Mouse (Mus musculus) kidney, embryonic 15.5 days (tissue): ENCODE data around the gene Lpar6. TPM values are rescaled to one million over a fixed set of nuclear protein-coding genes. Genes with fewer than 3 reads are reported as not detected.

Experiments used
- ATAC-seq: fragments of 200-750 bp; cut with Nextera tagmentation; replicated peaks from 2 replicates; pipeline ENCODE4 v1.8.0; 2017; ENCODE audit warnings: moderate TSS enrichment; ENCODE audit not compliant: low FRiP score
- H3K27ac ChIP-seq: fragments of 300-500 bp; sonication (generic); 2 replicates; pipeline ENCODE4 v1.5.1; 2015; ENCODE audit warnings: mild to moderate bottlenecking, inconsistent platforms
- H3K27me3 ChIP-seq: fragments of 300-500 bp; sonication (generic); 2 replicates; pipeline ENCODE4 v1.6.1; 2015; ENCODE audit warnings: inconsistent platforms
- H3K36me3 ChIP-seq: fragments of 300-500 bp; sonication (generic); 2 replicates; pipeline ENCODE4 v1.6.1; 2015; ENCODE audit warnings: inconsistent platforms
- H3K4me1 ChIP-seq: fragments of 300-500 bp; sonication (generic); 2 replicates; pipeline ENCODE4 v1.6.1; 2015; ENCODE audit warnings: inconsistent platforms
- H3K4me2 ChIP-seq: fragments of 300-500 bp; sonication (generic); 2 replicates; pipeline ENCODE4 v1.6.1; 2015; ENCODE audit warnings: moderate library complexity, mild to moderate bottlenecking, inconsistent platforms
- H3K4me3 ChIP-seq: fragments of 300-500 bp; sonication (generic); replicated peaks from 2 replicates; pipeline ENCODE4 v1.5.1; 2015; ENCODE audit warnings: mild to moderate bottlenecking, inconsistent platforms
- H3K9ac ChIP-seq: fragments of 300-500 bp; sonication (generic); 2 replicates; pipeline ENCODE4 v1.6.1; 2015; ENCODE audit warnings: mild to moderate bottlenecking, inconsistent platforms
- H3K9me3 ChIP-seq: fragments of 300-500 bp; sonication (generic); replicated peaks from 2 replicates; pipeline ENCODE4 v1.6.1; 2016; ENCODE audit warnings: inconsistent platforms
- WGBS: fragments of 180-500 bp; shearing (Covaris S2); methylation state at CpG from one replicate; pipeline ENCODE4 v1.1.7; 2015; ENCODE audit warnings: mixed read lengths; 5-methylcytosine and 5-hydroxymethylcytosine counted together
- microRNA counts: library from miRNA; unstranded; fragments of <30 nt; microRNA quantifications from one replicate; lab custom pipeline; 2016
- microRNA-seq: library from miRNA; unstranded; fragments of <30 nt; microRNA quantifications from one replicate; pipeline ENCODE4, GENCODE M21; 2016
- polyA plus RNA-seq: library from polyadenylated mRNA; unstranded; fragments of >200 nt; fragmentation: Nextera tagmentation; extraction: Ambion mirVana; gene quantifications from 2 replicates; pipeline ENCODE4 v1.2.1, GENCODE M21; 2015

Gene Lpar6
- polyA plus RNA-seq, 1 experiment from 2014 or later: 15.3 TPM

GRCm38 (mm10) chr14:73258181-73258580 is 20.5 kb downstream of the Lpar6 start:
- H3K9me3 ChIP-seq: no peaks in the 10 kb centered on the region
- H3K4me2 ChIP-seq: no peak overlapping the region
- H3K4me3 ChIP-seq: no peak overlapping the region
- no peak overlapping the region for H3K27ac ChIP-seq
- 58% methylated on average over 4 of the region's 4 CpGs for WGBS
- H3K9ac ChIP-seq: no peak overlapping the region
- H3K27me3 ChIP-seq: no peaks in the 10 kb centered on the region
- peaks cover 10% of the 10 kb centered on the region; the same call in 1 of the 2 replicates for H3K36me3 ChIP-seq
- H3K4me1 ChIP-seq: peaks cover 6% of the 10 kb centered on the region
- ATAC-seq: no peak

GRCm38 (mm10) chr14:73262210-73262609 is 24.5 kb downstream of the Lpar6 start:
- no peaks in the 10 kb centered on the region for H3K4me1 ChIP-seq
- peaks cover 27% of the 10 kb centered on the region for H3K36me3 ChIP-seq
- H3K4me2 ChIP-seq: no peak overlapping the region
- no peak for ATAC-seq
- no peak overlapping the region for H3K4me3 ChIP-seq
- WGBS: 86% methylated on average over 9 of the region's 9 CpGs
- H3K9ac ChIP-seq: no peak overlapping the region
- H3K9me3 ChIP-seq: peaks cover 9% of the 10 kb centered on the region; the same call in 1 of the 2 replicates
- no peaks in the 10 kb centered on the region for H3K27me3 ChIP-seq
- H3K27ac ChIP-seq: no peak overlapping the region

GRCm38 (mm10) chr14:73266166-73266565 is 28.5 kb downstream of the Lpar6 start:
- ATAC-seq: no peak
- 86% methylated on average over 3 of the region's 3 CpGs for WGBS
- peaks cover 30% of the 10 kb centered on the region for H3K36me3 ChIP-seq
- H3K4me3 ChIP-seq: no peak overlapping the region
- H3K9me3 ChIP-seq: peaks cover 9% of the 10 kb centered on the region; the same call in 1 of the 2 replicates
- H3K4me1 ChIP-seq: no peaks in the 10 kb centered on the region
- no peak overlapping the region for H3K4me2 ChIP-seq
- no peak overlapping the region for H3K27ac ChIP-seq
- no peak overlapping the region for H3K9ac ChIP-seq
- no peaks in the 10 kb centered on the region for H3K27me3 ChIP-seq

GRCm38 (mm10) chr14:73271807-73272206 is 34.1 kb downstream of the Lpar6 start:
- Histone ChIP-seq H3K4me1 (no peaks in the 10 kb centered on the region), H3K9me3 (no peaks in the 10 kb centered on the region), H3K9ac (no peak overlapping the region), H3K27ac (no peak overlapping the region), H3K4me2 (no peak overlapping the region), H3K36me3 (peaks cover 3% of the 10 kb centered on the region; the same call in 1 of the 2 replicates), H3K4me3 (no peak overlapping the region), H3K27me3 (no peaks in the 10 kb centered on the region)
- no peak for ATAC-seq
- WGBS: 83% methylated on average over 5 of the region's 5 CpGs

GRCm38 (mm10) chr14:73279096-73279495 is 41.4 kb downstream of the Lpar6 start:
- Histone ChIP-seq H3K4me1 (no peaks in the 10 kb centered on the region), H3K9me3 (no peaks in the 10 kb centered on the region), H3K27ac (no peak overlapping the region), H3K4me2 (no peak overlapping the region), H3K4me3 (no peak overlapping the region), H3K36me3 (no peaks in the 10 kb centered on the region; the same call in 1 of the 2 replicates), H3K9ac (no peak overlapping the region), H3K27me3 (no peaks in the 10 kb centered on the region)
- ATAC-seq: no peak
- WGBS: 87% methylated on average over 6 of the region's 6 CpGs

GRCm38 (mm10) chr14:73280996-73281395 is 43.3 kb downstream of the Lpar6 start:
- no peaks in the 10 kb centered on the region for H3K27me3 ChIP-seq
- no peak overlapping the region for H3K4me2 ChIP-seq
- WGBS: 17% methylated on average over 1 of the region's 1 CpGs
- 0 out of 2 replicates have a peak, but pooled peaks cover 3% of the 10 kb centered on the region for H3K36me3 ChIP-seq
- no peak overlapping the region for H3K9ac ChIP-seq
- H3K27ac ChIP-seq: no peak overlapping the region
- no peak for ATAC-seq
- no peaks in the 10 kb centered on the region for H3K9me3 ChIP-seq
- no peaks in the 10 kb centered on the region for H3K4me1 ChIP-seq
- H3K4me3 ChIP-seq: no peak overlapping the region

- 82% methylated on average over 2 of the region's 2 CpGs for WGBS
- no peak for ATAC-seq
- Histone ChIP-seq H3K27me3 (no peaks in the 10 kb centered on the region), H3K4me1 (no peaks in the 10 kb centered on the region), H3K36me3 (0 out of 2 replicates have a peak, but pooled peaks cover 5% of the 10 kb centered on the region), H3K4me2 (no peak overlapping the region), H3K9me3 (no peaks in the 10 kb centered on the region), H3K9ac (no peak overlapping the region), H3K4me3 (no peak overlapping the region), H3K27ac (no peak overlapping the region)
Observed at GRCm38 (mm10) chr14:73289915-73290314, 52.2 kb downstream of the Lpar6 start.

- Histone ChIP-seq H3K36me3 (0 out of 2 replicates have a peak, but pooled peaks cover 5% of the 10 kb centered on the region), H3K4me1 (no peaks in the 10 kb centered on the region), H3K27me3 (no peaks in the 10 kb centered on the region), H3K9me3 (no peaks in the 10 kb centered on the region), H3K4me2 (no peak overlapping the region), H3K27ac (no peak overlapping the region), H3K4me3 (no peak overlapping the region), H3K9ac (no peak overlapping the region)
- WGBS: 76% methylated on average over 1 of the region's 1 CpGs
- no peak for ATAC-seq
Observed at GRCm38 (mm10) chr14:73292434-73292833, 54.7 kb downstream of the Lpar6 start.

MicroRNAs within 50 kb of the gene (microRNA counts, 519-probe panel; counts per million panel counts)
- microRNA mmu-miR-687 (lab: Ali Mortazavi, UCI): 31.7 counts per million

Small RNA genes within 50 kb of the gene (microRNA-seq; reads per million reads assigned to microRNA genes)
- gene Mir687: not detected

Other genes starting within 250 kb of the Lpar6 start
- gene Cysltr2, start 188.8 kb upstream of the Lpar6 start, polyA plus RNA-seq: 0.17 and 0.64 TPM in 2 replicates
- 128 and 131 TPM in 2 replicates for gene Rcbtb2, start 114.9 kb upstream of the Lpar6 start, polyA plus RNA-seq
- 16.2 and 19.5 TPM in 2 replicates for gene Rb1, start 87.9 kb downstream of the Lpar6 start, polyA plus RNA-seq
- gene Itm2b, start 147.4 kb downstream of the Lpar6 start, polyA plus RNA-seq: 910 and 925 TPM in 2 replicates